Mouse (Mus musculus): Measurements from ENCODE around the gene Atxn7. TPM values are rescaled to one million over a fixed set of nuclear protein-coding genes. Genes with fewer than 3 reads are reported as not detected.
"Not testable (repeated sequence)": the region's sequence is repeated elsewhere in the genome, so short reads cannot be mapped to it uniquely, and the experiment has no call there.

Gene Atxn7
- total RNA-seq, 2 experiments from 2014 or later = 18.4 to 37.3 TPM

DNA sequence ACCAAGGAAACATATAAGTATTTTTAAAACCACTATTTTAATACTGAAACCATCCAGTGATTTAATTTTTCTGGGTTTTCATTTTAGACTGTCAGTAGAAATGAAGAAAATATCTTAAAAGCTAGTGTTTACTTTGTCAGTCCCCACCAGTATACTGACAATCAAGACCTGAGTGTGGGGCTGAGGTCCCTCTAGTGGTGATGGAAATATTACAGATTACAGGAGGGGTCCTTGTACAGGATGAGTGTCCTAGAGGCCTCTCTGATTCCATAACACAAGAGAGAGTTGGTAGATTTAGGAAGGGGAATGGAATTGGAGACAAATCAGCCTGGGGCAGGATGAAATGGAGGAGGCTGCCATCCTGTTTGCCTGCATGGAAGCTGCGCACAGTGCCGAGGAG, 93.1 kb downstream of the Atxn7 start:
- ATAC-seq (replicated peaks; ENCODE audit: low FRiP score, poor library complexity, severe bottlenecking) = no peak

DNA sequence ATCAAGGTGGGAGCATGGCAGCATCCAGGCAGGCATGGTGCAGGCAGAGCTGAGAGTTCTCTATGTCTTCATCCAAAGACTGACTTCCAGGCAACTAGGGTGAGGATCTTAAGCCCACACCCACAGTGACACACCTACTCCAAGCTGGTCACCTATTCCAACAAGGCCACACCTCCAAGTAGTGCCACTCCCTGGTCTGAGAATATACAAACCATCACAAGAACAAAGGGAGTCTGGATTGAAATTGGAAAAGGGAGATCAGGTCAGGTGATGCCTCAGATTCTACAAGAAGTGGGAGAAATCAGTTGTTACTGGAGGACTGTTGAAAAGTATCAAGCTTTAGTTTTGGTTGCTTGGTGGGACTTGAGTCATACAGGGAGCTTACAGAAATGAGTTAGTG, 98.4 kb downstream of the Atxn7 start:
- ATAC-seq (replicated peaks; ENCODE audit: low FRiP score, poor library complexity, severe bottlenecking) = not testable (repeated sequence)

DNA sequence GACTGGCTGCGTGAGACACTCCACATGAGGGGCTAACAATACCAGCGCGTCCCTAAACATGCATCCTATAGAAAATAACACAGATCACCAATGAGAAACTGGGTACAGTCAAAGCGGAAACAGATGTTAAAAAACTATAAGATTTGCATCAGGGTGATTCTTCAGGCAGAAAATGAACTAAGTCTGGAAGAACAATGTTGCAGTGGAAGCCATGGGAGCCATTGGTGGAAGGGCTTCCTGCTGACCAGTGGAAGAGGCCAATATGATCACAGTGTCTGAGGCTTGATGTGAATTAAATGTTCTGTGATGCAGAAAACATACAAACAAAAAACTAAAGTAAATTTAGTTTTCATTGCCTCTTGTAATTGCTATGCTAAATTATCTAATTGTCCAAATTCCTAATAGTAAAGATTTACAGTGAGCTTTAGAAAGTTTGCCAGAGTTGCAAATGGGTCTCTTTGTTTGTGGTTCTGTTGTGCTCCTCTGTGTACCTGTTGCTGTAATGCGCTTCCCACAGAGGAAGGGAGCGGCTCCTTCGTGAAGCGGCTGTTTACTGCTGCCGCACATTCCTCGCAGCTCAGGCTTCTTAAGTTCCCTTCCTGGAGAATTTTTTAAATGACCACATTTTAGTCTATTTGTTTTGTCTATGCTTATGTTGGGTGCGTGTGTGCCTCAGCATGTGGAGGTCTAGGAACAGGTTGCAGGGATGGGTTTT, 101.4 kb downstream of the Atxn7 start:
- ATAC-seq (replicated peaks; ENCODE audit: low FRiP score, poor library complexity, severe bottlenecking) = no peak

DNA sequence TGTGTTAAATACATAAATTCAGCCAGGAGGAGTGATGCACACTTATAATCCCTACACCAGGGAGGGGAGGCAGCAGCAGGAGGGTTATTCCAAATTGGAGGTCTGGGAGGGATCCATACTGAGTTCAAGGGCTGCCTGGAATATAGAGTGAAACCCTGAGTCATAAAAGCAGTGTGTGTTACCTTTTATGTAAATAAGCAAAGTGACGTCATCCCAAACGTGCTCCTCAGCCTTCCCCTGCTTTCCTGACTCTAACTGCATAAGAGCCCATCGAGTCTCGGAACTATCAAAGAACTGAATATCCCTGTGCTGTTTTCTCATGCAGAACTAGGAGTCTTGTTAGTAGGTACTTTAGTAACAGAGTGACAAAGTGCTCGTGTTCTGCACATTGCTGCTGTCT, 102.1 kb downstream of the Atxn7 start:
- ATAC-seq (replicated peaks; ENCODE audit: low FRiP score, poor library complexity, severe bottlenecking) = no peak

DNA sequence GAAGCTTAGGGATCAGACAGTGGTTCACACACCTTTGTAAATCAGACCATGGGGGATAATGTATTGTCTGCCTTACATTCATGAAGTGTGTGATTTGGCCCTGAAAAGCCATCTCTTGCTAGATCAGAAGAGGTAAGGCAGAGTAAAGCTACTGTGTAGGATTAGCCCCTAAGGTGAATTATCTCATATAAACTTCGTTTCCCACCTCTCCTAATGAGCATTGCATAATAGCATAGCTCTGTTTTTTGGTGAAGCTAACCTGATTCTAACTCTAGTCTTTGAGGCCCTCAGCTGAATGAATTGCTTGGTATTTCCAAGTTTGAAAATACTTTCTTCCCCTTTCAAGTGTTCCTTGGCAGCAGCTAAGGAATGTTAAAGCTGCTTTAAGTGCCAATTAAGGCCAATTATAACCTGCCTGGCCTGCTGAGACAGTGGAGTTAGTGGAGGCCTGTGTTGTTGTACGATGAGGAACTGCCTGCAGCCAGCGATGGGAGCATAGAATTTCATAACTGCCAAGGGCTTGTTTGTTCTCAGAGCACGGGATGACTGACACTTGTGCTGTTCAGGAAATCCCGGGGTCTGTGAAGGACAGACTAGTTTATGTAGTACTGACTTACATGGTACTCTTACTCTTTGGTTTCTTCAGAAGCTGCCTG, 103.4 kb downstream of the Atxn7 start:
- no peak for ATAC-seq (replicated peaks; ENCODE audit: low FRiP score, poor library complexity, severe bottlenecking)

DNA sequence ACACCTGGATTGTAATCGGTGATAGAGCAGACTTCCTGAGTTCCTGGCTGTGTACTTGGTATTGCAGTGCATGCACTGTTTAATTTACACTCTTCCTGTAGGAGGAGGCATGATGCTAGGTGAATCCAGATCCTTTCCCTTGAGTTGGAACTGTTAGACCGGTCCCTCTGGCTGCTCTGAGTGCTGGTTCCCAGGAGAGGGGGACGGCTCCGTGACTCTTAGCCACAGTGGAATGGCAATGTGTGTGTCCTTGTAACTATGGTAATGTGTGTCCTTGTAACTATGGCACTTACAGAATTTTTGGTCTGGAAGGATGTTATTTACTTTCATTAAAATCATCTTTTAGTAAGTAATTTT, 103.9 kb downstream of the Atxn7 start:
- ATAC-seq (replicated peaks; ENCODE audit: low FRiP score, poor library complexity, severe bottlenecking) = no peak

DNA sequence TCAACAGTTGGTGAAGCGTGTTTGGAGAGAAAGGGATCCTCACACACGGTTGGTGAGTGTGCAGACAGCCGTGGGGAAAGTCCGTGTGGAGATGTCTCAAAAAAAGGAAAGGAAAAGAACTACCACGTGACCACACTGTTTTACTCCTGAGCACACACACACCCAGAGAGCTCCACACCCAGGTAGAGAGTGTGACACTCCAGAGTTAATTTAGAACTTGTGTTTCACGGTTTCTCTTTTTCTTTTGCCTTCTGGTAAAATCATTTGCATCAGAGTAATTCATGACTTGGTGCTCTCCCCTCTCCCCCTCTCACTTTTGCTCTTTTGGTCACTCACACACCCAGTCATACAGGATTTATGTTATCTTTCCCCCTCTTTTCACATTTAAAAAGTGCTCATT, 105.0 kb downstream of the Atxn7 start:
- ATAC-seq (replicated peaks; ENCODE audit: low FRiP score, poor library complexity, severe bottlenecking) = no peak

DNA sequence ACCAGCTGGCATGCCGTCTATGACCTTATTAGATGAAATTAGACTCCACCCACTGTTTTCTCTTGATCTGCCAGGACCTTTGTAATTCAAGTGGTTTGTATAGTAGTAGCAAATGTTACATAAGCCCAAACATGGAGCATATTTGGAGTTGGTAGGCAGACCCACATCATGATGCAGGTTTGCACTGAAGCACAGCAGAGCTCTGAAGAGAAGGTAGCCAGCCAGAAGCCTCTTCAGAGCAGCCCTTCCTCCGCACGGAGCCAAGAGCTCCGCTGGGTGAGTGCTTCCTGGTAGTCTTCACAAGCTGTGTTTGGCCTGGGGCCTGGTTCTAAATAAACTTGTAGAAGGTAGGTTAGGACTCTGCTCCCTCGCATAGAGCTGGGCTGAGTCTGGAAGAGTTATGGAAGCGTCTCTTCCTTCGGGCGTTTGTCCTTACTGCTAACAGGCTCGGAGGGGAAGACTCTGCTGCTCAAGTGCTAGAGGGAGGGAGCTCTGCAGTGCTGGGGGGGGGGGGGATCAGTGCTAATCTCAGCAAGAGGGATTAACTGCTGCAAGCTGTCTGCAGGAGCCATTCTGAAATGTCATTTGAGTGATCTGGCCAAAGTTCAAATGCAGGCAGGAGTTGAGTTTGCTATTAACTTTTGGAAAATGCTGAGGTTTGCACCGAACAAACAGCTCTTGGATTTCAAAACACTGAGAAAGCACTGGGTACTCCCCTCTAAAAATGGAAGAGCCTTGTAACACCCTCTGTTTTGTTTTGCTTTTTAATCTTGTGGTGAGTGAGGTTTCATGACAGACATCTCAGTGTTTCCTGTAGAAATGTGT, 106.6 kb downstream of the Atxn7 start:
- peak; percentile 56 for ATAC-seq (replicated peaks; ENCODE audit: low FRiP score, poor library complexity, severe bottlenecking)

DNA sequence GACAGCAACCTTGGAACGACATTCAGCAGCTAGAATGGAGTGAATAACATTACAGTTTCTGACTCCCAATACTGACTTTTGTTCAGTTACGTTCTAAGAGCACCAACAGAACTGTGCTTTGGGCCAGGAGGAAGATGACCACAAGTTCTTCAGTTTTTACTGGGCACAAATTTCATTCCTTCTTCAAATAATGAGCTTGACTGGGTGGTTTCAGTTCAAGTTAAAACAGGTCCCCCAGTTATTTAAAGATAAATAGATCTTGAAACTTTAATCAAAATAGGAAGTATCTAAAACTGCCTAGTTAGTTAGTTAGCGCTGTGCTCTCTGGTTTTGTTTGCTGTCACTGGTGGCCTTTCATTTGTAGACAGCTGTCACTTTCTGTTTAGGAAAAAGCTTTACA, 107.3 kb downstream of the Atxn7 start:
- no peak for ATAC-seq (replicated peaks; ENCODE audit: low FRiP score, poor library complexity, severe bottlenecking)

DNA sequence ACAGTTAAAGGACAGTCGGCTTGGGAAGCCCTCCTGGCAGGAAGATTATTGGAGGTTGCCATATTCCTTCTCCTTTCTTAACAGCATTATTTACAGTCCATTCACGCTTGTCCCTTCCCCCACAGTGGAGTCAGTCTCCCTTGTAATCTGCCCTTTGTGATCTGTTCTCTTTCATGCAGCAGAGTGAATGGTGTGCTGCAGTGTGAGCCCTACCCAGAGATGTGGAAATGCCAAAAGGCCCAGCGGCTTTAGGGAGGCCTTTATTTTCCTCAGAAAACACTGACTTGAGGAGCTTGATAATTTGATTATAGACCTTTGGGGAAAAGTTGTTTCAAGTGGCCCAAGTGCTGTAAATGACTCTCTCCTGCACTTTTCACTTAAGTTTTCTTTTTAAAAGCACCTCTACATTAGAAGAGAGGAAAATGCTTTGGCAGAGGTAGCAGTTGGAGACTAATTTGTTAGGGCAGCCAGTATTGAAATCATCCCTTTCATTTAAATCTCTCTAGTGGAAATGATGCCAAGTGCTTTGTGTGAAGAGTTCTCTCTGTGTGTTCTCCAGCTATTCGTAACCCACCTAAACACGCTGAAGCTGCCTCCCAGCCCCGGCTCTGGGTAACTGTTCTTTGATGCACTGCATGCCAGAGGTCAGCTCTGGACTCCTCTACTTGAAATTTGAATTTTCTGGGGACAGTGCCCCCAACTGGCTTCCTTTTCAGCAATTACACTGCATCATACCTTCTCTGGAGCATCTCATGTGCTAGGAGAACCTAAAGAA, 109.5 kb downstream of the Atxn7 start:
- ATAC-seq (replicated peaks; ENCODE audit: low FRiP score, poor library complexity, severe bottlenecking) = no peak

DNA sequence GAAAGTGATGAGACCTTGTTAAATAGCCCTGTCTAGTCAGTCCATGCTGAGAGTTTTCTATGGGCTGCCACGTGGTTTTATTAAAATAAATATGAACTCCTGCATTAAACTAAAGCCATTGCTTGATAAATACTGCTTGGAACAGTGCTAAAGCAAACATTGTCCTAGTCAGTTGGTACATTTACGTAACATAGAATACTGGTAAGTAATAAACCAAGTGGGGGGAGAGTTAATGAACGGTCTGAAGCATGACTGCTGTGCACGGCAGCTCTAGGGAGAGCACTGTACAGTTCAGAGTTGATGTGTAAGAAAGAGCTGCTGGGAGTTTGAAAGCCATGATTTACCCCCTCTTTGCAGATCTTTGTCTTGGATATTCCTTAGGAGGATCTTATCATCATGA, 110.2 kb downstream of the Atxn7 start:
- ATAC-seq (replicated peaks; ENCODE audit: low FRiP score, poor library complexity, severe bottlenecking) = no peak

DNA sequence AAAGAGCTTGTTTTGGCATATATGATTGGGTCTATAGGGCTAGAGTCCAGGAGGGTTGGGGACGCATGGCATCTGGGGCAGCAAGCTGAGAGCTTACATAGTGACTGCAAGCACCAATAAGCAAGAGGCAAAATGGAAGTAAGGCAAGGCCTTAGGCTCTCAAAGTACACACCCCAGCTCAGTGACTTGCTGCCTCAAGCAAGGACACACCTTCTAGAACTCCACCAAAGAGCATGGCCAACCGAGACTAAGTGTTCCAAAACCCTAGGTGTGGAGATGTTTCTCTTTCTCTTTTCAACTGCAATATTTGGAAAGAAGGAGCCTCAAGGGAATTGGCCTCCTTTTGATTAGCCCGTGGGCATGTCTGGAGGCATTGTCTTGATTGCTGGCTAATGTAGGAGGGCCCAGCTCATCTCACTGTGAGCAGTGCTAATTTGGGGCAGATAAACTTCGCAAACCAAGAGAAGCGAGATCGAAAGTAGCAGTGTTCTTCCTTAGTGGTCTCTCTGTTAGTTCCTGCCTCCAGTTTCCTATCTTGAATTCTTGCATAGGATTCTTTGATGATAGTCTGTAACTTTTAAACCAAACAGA, 119.5 kb downstream of the Atxn7 start:
- peak; percentile 75 for ATAC-seq (replicated peaks; ENCODE audit: low FRiP score, poor library complexity, severe bottlenecking)

DNA sequence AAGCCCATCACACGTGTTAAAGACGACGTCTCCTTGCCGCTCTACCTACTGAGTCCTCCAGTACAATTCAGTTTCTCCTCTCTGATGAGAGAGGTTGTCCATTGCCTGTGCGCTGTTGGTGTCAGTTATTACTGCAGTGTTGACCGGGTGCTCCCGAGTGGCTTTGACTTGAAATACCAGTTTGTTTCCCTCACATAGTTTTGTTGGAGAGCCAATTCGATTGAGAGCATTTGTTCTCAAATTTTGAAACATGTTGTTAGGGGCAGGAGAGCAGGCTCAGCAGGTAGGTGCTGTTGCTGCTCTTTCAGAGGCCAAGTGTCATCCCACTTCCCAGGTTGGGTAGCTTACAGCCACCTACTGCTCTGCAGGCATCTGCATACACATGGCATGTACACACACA, 122.6 kb downstream of the Atxn7 start:
- no peak for ATAC-seq (replicated peaks; ENCODE audit: low FRiP score, poor library complexity, severe bottlenecking)

DNA sequence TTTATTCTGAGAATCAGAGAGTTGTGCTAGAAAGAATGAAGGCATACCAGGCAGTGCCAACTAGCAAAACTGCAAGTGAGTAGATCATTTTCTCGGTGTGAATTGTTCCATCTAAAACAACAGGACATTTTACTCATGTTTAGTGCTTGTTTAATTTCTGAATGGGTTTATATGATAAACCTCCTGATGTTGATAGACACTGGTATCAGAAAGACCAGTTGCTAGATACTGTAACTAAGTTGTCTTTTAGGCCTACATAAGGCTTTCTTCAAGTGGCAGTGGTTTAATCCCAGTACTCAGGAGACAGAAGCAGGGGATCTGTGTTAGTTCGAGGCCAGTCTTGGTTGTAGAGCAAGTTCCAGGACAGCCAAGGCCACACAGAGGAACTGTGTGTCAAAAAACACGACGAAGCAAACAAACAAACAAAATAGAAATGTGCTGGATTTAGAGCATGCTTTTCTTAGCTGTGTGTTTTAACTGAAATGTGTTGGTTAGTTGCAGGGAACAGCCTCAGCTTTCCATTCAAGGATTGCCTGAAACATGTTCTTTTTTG, 125.5 kb downstream of the Atxn7 start:
- no peak; the same call in 1 of the 2 replicates for ATAC-seq (replicated peaks; ENCODE audit: low FRiP score, poor library complexity, severe bottlenecking)

DNA sequence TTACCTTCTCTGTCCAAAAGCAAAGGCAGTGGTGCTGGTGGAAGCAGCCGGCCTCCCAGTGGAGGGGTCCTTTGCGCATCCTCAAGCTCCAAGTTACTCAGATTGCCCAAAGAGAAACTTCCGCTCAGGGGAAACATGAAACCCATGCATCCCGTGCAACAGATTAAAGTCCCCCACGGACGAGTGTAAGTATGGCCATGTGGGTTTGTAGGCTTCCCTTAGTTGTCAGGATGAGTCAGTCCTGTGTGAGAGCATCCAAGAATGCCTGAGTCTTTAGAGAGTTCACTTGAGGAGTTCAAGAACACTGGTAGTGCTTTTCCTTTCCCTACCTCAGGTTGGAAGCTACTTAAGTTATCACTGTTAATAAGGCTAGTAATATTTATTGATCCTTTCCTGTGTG, 126.1 kb downstream of the Atxn7 start:
- no peak for ATAC-seq (replicated peaks; ENCODE audit: low FRiP score, poor library complexity, severe bottlenecking)

DNA sequence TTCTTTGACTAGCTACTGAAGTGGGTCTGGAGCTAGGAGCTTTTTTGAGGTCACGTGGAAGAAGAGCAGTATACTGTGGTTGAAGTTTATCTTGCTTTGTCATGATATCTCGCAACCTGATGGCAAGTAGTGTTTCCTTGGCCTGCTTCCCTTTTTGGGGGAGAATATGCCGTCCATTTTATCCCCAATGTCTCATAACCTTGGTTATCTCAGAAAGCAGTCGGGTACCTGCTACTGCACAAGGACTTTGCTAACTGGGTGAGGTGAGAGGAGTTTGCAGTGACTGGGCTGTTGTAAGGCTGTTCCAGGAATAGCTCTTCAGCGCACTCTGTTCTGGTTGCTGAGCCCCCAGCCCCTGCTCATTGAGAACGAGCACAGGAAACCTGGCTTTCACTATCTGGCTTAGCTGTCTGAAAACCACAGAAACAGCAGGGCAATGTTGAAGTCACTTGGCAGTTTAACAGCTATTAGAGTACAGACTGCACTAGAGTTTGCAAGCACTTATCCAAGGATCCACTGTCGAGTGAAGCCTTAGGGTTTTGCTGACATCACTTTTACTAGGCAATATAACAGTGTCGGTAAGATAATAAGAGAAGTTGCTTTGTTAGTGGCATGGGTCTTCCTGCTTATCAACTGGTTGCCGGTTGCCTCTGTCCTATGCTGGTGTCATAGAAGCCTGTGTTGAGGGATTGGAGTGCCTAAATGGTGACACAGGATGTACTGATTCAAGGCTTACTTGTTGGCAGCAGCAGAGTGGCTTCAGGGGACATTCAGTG, 127.0 kb downstream of the Atxn7 start:
- ATAC-seq (replicated peaks; ENCODE audit: low FRiP score, poor library complexity, severe bottlenecking) = peak; percentile 55

DNA sequence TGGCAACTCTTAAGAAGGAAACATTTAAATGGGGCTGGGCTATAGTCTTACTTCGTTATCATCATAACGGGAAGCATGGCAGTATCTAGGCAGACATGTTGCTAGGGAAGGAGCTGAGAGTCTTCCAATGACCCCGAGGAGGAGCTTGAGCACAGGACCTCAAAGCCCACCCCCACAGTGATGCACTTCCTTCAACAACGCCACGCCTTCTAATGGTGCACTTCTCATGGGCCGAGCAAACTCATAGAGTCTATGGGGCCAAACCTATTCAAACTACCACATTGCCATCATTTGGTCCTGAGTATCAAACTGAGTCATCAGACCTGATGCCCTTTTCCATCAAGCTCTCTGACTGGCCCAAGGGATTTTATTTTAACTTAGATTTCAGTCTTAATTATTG, 129.3 kb downstream of the Atxn7 start:
- ATAC-seq (replicated peaks; ENCODE audit: low FRiP score, poor library complexity, severe bottlenecking) = no peak

DNA sequence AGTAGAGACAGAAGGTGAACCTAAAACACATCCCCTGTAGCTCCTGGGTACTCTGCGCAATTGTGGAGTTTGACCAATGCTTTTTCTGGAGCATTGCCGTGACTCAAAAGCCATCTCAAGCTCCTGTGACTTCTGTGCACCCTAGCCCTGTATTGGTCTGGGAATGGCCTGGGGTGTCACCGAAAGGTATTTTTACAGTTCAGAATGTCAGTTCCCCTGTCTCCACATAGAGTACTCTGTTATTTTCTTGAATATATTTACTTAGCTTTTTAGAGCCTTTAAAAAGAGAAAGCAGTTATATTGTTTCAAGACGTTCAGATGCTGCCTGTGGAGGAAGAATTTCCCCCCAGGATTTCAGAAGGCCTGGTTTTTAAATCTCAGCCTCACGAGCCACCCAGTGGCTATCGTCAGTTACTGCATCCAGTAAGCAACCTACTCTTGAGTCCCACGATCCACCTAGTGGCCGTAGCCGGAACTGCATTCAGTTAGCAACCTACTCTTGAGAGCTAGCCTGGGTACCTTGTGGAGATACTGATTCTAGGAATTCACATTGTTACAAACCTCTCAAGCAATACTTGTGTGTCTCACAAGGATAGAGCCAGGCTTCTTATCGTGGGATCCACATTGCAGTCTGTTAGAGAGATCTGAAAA, 137.2 kb downstream of the Atxn7 start:
- peak; percentile 88 for ATAC-seq (replicated peaks; ENCODE audit: low FRiP score, poor library complexity, severe bottlenecking)
